Mouse (Mus musculus): ENCODE data around the gene Sirt3.
A peak's percentile ranks its signal among the peaks of the same experiment; 100 is the strongest.

The Sirt3 gene

GRCm38 (mm10) chr7:140881696-140882468 is at the start of gene Sirt3, which contains the start of gene Psmd13:
Sirt3 (minus strand) TSS chr7:140882309.
Psmd13 (plus strand) TSS chr7:140881968.
- DNase-seq, result peak; percentile 93 to 94

GRCm38 (mm10) chr7:140927181-140927580 is 45.1 kb upstream of the Sirt3 start:
- DNase-seq, result no peak

DNA sequence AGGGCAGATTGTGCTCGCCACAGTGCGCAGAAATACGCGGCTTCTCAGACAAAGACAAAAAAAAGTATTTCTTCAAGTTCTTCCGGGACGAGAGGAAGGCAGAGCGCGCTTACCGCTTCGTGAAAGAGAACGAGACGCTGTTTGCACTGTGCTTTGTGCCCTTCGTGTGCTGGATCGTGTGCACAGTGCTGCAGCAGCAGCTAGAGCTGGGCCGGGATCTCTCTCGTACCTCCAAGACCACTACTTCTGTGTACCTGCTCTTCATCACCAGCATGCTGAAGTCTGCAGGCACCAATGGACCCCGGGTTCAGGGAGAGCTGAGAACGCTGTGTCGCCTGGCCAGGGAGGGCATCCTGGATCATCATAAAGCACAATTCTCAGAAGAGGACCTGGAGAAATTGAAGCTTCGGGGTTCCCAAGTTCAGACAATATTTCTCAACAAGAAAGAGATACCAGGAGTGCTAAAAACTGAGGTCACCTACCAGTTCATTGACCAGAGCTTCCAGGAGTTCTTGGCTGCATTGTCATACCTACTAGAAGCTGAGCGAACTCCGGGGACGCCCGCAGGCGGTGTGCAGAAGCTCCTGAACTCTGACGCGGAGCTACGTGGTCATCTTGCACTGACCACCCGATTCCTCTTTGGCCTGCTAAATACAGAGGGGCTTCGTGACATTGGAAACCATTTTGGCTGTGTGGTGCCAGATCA is 41.1 kb upstream of the Sirt3 start:
- DNase-seq, result no peak

GRCm38 (mm10) chr7:140922398-140923069 is 40.4 kb upstream of the Sirt3 start:
- peak; percentile 93 to 94 for DNase-seq

- DNase-seq, result no peak
These were observed 39.3 kb upstream of the Sirt3 start for GRCm38 (mm10) chr7:140921225-140921975.

DNA sequence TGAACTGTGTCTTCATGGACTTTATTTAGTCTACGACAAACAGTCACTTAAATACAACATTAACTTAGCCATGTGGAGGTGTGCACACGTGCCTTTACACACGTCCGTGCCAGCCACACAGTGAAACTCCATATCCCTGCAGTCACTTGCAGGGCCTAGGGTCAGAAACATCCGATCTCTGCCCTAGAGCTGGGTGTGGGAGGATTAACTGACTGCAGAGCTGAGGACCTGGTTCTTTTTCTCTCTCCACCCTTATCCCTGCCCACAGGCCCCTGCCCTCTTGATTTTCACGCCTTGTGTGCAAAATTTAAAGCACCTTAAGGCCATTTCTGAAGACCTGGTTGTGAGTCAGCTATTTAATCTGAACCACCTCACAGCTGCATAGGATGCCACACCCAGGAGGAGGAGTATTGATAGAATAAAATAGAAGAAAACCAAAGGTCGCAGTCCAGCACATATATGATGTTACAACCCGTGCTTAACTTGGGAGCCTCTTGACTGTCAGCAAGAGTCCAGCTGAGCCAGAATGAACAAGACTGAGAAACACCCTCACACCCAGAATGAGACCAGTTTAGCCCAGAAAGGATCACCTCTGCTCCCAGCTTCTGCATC is 38.4 kb upstream of the Sirt3 start, which contains the start of gene Nlrp6:
TSS of gene Nlrp6 (plus strand) at position 485 of the 612 bp plus-strand sequence.
- no peak for DNase-seq

- DNase-seq, result no peak
These were observed 37.8 kb upstream of the Sirt3 start for GRCm38 (mm10) chr7:140919911-140920310.

DNA sequence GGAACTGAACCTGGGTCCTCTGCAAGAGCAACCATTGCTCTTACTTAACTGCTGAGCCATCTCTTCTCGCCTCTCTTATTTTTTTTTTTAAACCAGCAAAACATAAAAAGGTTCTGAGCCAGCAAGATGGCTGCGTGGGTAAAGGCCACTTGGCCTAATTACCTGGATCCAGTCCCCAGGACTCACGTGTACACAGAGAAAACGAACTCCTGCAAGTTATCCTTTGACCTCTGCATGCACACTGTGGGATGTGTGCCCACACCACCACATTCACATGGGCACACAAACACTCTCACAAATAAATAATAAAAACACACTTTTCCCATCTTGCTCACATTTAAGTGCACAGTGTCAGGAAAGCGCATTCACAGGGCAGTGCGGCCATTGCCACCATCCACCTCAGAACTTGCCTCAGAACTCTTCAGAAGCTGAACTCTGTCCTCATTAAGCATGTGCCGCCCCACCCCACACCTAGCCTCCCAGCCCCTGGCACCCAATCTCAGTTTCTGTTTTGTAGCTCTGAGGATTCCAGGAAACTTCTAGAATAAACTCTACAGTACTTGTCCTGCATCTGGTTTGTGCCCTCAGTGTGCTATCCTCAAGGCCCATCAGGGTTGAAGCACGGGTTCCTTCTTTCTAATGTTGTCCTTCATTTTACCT is 32.1 kb upstream of the Sirt3 start:
- peak; percentile 80 to 84 for DNase-seq

- DNase-seq, result peak; percentile 59 to 68
These were observed 30.9 kb upstream of the Sirt3 start for GRCm38 (mm10) chr7:140912846-140913482.

DNA sequence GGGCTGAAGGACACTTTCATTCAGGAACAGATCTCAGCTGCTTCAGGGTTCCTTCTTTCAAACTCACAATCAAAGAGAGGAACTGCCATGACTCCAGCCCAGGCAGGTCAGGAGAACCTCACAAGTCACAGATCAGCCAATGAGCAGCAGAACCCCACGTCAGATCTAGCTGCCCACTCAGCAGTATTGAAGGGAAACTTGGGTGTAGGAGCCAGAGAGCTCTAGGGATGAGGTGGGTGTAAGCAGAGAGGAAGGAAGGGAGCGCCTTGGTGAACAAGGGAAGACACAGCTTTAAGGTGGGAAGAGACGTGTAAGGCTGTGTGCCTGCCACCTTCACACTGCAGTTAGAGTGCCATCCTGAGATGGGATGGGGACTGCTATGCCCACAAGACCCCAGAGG is 30.2 kb upstream of the Sirt3 start:
- DNase-seq, result no peak

GRCm38 (mm10) chr7:140908634-140909107 is 26.6 kb upstream of the Sirt3 start:
- peak; percentile 88 to 90 for DNase-seq

DNA sequence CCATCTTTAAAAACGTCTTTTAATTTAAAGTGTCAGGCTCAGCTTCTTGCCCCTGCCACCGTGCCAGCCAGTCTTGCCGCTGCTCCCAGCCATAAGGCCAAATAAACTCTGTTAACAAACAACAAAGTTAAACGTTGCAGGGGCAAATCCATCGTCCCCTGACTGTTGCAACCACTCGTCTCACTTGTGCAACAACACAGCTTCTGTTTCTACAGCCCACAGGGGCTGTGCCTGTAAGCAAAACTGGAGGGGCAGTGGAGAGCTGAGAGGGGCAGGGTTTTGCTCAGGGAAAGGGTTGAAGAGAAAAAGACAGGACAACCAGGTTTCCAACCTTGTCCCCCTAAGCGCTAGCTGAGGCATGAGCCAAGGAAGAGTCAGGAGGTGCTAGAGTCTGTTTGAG is 26.1 kb upstream of the Sirt3 start:
- DNase-seq, result no peak

DNA sequence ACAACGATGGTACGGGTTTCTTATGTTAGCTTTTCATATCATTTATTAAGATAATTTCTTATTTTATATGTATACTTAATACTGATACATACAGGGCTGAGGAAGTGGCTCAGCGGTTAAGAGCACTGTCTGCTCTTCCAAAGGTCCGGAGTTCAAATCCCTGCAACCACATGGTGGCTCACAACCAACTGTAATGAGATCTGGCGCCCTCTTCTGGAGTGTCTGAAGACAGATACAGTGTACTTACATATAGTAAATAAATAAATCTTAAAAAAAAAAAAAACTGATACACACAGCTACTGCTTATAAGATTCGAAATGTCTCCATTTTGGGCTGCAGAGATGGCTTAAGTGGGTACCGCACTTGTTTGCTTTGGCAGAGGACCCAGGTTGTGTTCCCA is 25.6 kb upstream of the Sirt3 start:
- no peak for DNase-seq

DNA sequence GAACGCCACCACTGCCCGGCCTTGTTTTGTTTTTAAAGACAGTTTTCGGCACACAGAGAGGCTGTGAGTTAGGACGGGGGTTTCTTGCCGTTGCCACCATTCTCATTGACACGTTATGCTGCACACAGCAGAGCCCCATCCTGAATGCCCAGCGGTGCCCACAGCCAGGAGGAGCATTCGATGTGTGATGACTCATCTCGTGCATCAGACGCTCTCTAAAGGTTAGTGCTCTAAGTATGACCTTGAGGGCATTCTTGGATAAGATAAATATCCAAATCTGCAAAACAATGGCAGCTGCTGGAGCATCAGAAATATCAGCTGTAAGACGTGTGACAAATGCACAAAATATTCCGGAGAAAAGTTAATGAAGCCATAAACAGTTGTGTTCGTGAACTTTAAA is 25.0 kb upstream of the Sirt3 start:
- no peak for DNase-seq

DNA sequence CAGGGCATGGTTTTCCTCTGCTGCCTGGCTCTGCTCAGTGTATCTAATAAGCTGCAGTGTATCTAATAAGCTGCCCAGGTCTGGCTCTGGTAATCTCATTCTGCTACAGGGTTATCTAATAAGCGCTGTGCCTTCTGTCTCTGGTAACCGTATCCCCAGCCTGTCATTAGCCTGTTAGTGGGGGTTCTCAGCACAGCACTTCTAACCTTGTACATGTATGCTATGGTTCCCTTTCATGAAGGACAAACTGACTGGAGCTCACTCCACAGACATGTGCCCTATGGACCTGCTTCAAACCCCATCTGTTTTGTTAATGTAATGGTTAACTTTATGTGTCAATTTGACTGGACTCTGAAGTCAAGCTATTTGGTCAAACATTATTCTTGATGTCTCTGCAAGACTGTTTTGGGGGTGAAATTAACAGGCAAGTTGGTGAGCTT is 23.6 kb upstream of the Sirt3 start:
- DNase-seq, result peak; percentile 55 to 78

DNA sequence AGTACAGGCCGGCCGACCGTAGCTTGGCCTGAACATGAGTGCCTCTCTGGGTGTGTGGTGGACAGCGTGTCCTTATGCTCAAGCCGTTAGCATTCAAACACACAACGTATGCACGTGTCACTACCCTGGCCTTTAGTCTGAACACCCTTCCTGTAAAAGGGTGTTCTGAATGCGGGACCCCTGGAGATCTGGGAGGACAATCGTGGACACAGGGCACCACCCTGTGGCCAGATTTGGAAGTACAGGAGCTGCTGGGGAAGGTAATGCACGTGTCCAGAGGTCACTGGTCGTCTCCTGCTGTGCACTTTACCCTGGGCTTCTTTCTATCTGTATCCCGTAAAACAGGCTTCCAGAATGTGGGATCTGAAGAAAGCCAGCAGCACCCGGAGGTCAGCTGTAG is 21.1 kb upstream of the Sirt3 start:
- DNase-seq, result peak; percentile 74 to 90

- DNase-seq, result peak in 1 of 2 experiments; percentile 33
These were observed 20.1 kb upstream of the Sirt3 start for GRCm38 (mm10) chr7:140902036-140902875.

DNA sequence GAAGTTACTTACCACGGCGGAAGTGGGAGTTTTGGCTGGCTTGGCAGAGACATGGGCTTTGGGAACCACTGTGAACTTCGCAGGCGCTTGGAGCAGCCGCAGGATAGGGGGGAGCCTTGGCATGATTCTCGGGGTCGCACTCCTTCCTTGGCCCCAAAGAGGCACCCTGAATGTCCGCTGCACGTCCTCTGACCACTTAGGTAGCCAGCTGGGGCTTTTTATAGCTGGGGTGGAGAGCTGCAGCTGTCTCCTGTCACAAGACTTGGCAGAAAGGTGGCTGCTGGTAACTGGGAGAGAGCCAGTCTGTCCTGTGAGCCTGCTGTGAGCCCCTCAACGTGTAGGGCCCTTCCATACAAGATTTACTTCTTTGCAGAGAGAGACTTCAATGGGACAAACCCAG is 18.1 kb upstream of the Sirt3 start, which contains the start of gene Cox8b:
TSS of gene Cox8b (minus strand) at position 227 of the 400 bp plus-strand sequence.
- DNase-seq, result no peak

DNA sequence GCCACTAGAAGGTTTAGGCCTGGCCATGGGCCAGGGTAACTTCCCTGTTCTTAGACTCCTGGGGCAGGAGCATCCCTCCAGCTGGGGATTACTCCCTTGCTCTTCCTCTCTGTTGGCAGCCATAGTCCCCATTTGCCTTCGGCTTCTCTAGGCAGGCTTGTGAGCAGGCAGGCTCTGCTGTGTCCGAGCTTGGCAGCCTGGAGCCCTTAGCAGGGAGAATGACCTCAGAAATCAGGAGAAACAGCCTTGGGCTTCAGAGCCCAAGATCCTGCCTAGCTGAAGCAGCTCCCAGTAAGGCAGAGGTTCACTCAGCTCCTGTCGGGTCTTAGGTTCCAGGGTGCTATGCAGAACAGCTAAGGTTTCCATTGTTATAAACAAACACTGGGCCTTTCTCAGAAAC is 17.0 kb upstream of the Sirt3 start:
- DNase-seq, result no peak

GRCm38 (mm10) chr7:140897863-140898262 is 15.8 kb upstream of the Sirt3 start:
- DNase-seq, result no peak
